Mouse (Mus musculus) MEL (cell line): Measurements from ENCODE around the gene Pdzd2. TPM values are rescaled to one million over a fixed set of nuclear protein-coding genes. Genes with fewer than 3 reads are reported as not detected.

Experiments used
- DNase-seq: peaks from one replicate; pipeline ENCODE4 v3.0.0; 2011; ENCODE audit warnings: low read depth, low spot score
- H3K27ac ChIP-seq: 2 replicates; pipeline ENCODE4 v1.5.1; 2012; ENCODE audit warnings: low read depth, mild to moderate bottlenecking, control low read depth, low read length, moderate library complexity; ENCODE audit not compliant: control insufficient read depth
- H3K27me3 ChIP-seq, 2 experiments: fragments of 150-350 bp in 1 of 2; sonication (generic) in 1 of 2; 2 replicates each; pipeline ENCODE4 v1.6.1; 2012; ENCODE audit warnings: low read length in 2 of 2, mild to moderate bottlenecking in 2 of 2, improper control_type of control experiment in 1 of 2, moderate library complexity in 1 of 2; ENCODE audit not compliant: insufficient read depth in 2 of 2, control insufficient read depth in 1 of 2
- H3K36me3 ChIP-seq, 2 experiments: 2 replicates each; pipeline ENCODE4 v1.6.1; 2012 to 2014; ENCODE audit warnings: low read length in 2 of 2, improper control_type of control experiment in 1 of 2, inconsistent platforms in 1 of 2, mild to moderate bottlenecking in 1 of 2; ENCODE audit not compliant: insufficient read depth in 2 of 2, control insufficient read depth in 1 of 2
- H3K4me1 ChIP-seq, 2 experiments: fragments of 150-350 bp in 1 of 2; sonication (generic) in 1 of 2; 2 replicates each; pipeline ENCODE4 v1.6.1; 2012; ENCODE audit warnings: low read length in 2 of 2, improper control_type of control experiment in 1 of 2, mild to moderate bottlenecking in 1 of 2; ENCODE audit not compliant: insufficient read depth in 2 of 2, control insufficient read depth in 1 of 2
- H3K4me3 ChIP-seq, 2 experiments: fragments of 150-350 bp in 1 of 2; sonication (generic) in 1 of 2; 2 replicates each; pipeline ENCODE4 v1.5.1; 2012; ENCODE audit warnings: low read depth in 2 of 2, low read length in 2 of 2, mild to moderate bottlenecking in 2 of 2, moderate library complexity in 2 of 2, control low read depth in 1 of 2, improper control_type of control experiment in 1 of 2; ENCODE audit not compliant: control insufficient read depth in 1 of 2, insufficient read depth in 1 of 2
- H3K79me2 ChIP-seq: 2 replicates; pipeline ENCODE4 v1.6.1; 2012; ENCODE audit warnings: mild to moderate bottlenecking, low read length, moderate library complexity; ENCODE audit not compliant: control insufficient read depth, poor library complexity, insufficient read depth
- H3K9ac ChIP-seq: 2 replicates; pipeline ENCODE4 v1.6.1; 2012; ENCODE audit warnings: low read depth, mild to moderate bottlenecking, control low read depth, low read length, moderate library complexity; ENCODE audit not compliant: control insufficient read depth, poor library complexity, severe bottlenecking
- H3K9me3 ChIP-seq: fragments of 150-350 bp; sonication (generic); replicated peaks from 2 replicates; pipeline ENCODE4 v1.6.1; 2012; ENCODE audit warnings: mild to moderate bottlenecking, low read length, improper control_type of control experiment, moderate library complexity; ENCODE audit not compliant: insufficient read depth
- E2F4 ChIP-seq: IDR thresholded peaks from 2 replicates; pipeline ENCODE4 v1.6.1; 2011; ENCODE audit warnings: low read depth, low read length, improper control_type of control experiment, borderline replicate concordance
- EP300 ChIP-seq, 2 experiments: IDR thresholded peaks; 2 replicates each; pipeline ENCODE4 v1.6.1; 2011; ENCODE audit warnings: improper control_type of control experiment in 2 of 2, low read length in 2 of 2, low read depth in 1 of 2, mild to moderate bottlenecking in 1 of 2
- GABPA ChIP-seq: IDR thresholded peaks from 2 replicates; pipeline ENCODE4 v1.6.1; 2012; ENCODE audit warnings: low read depth, mild to moderate bottlenecking, inconsistent platforms, low read length, improper control_type of control experiment, moderate library complexity
- HCFC1 ChIP-seq: IDR thresholded peaks from 2 replicates; pipeline ENCODE4 v1.6.1; 2012; ENCODE audit warnings: low read depth, mild to moderate bottlenecking, inconsistent platforms, low read length, improper control_type of control experiment, moderate library complexity
- MAZ ChIP-seq: IDR thresholded peaks from 2 replicates; pipeline ENCODE4 v1.6.1; 2012; ENCODE audit warnings: low read depth, mild to moderate bottlenecking, inconsistent platforms, low read length, improper control_type of control experiment
- MEF2A ChIP-seq: IDR thresholded peaks from 2 replicates; pipeline ENCODE4 v1.6.1; 2014; ENCODE audit warnings: low read depth, mild to moderate bottlenecking, inconsistent platforms, low read length, improper control_type of control experiment; ENCODE audit not compliant: poor library complexity, insufficient replicate concordance, severe bottlenecking; ENCODE audit errors: extremely low read depth
- MXI1 ChIP-seq: IDR thresholded peaks from 2 replicates; pipeline ENCODE4 v1.6.1; 2011; ENCODE audit warnings: mild to moderate bottlenecking, low read depth, low read length, improper control_type of control experiment
- MYB ChIP-seq: IDR thresholded peaks from 2 replicates; pipeline ENCODE4 v1.6.1; 2011; ENCODE audit warnings: mild to moderate bottlenecking, low read depth, low read length, improper control_type of control experiment
- NELFE ChIP-seq: IDR thresholded peaks from 2 replicates; pipeline ENCODE4 v1.6.1; 2011; ENCODE audit warnings: low read depth, low read length, improper control_type of control experiment
- POLR2AphosphoS5 ChIP-seq: IDR thresholded peaks from 2 replicates; pipeline ENCODE4 v1.6.1; 2012; ENCODE audit warnings: low read depth, borderline replicate concordance, mild to moderate bottlenecking, inconsistent platforms, low read length, moderate library complexity, mixed read lengths
- SIN3A ChIP-seq: IDR thresholded peaks from 2 replicates; pipeline ENCODE4 v1.6.1; 2012; ENCODE audit warnings: low read length, improper control_type of control experiment, inconsistent platforms
- SMC3 ChIP-seq: IDR thresholded peaks from 2 replicates; pipeline ENCODE4 v1.6.1; 2011; ENCODE audit warnings: low read depth, low read length, improper control_type of control experiment
- TCF12 ChIP-seq: IDR thresholded peaks from 2 replicates; pipeline ENCODE4 v1.6.1; 2014; ENCODE audit warnings: low read depth, mild to moderate bottlenecking, inconsistent platforms, low read length, improper control_type of control experiment, moderate library complexity
- USF1 ChIP-seq: IDR thresholded peaks from 2 replicates; pipeline ENCODE4 v1.6.1; 2014; ENCODE audit warnings: low read depth, mild to moderate bottlenecking, inconsistent platforms, low read length, improper control_type of control experiment, moderate library complexity
- ZC3H11A ChIP-seq: IDR thresholded peaks from 2 replicates; pipeline ENCODE4 v1.6.1; 2012; ENCODE audit warnings: low read depth, mild to moderate bottlenecking, inconsistent platforms, low read length, improper control_type of control experiment
- ZMIZ1 ChIP-seq: IDR thresholded peaks from 2 replicates; pipeline ENCODE4 v1.6.1; 2012; ENCODE audit warnings: low read depth, mild to moderate bottlenecking, inconsistent platforms, low read length, improper control_type of control experiment, moderate library complexity
- polyA plus RNA-seq, 2 experiments: library from polyadenylated mRNA; stranded (reverse) in 1 of 2; unstranded in 1 of 2; fragments of >175 nt in 1 of 2; fragments of >200 nt in 1 of 2; gene quantifications; 2 replicates each; pipeline versions ENCODE4 v1.2.1 to v1.2.4; 2012; ENCODE audit warnings: low replicate concordance in 2 of 2, low read depth in 1 of 2; ENCODE audit not compliant: insufficient read length in 2 of 2, insufficient read depth in 1 of 2, missing spikeins in 1 of 2
- total RNA-seq: library from RNA; depleted of rRNA; stranded (reverse); fragments of 300-350 nt; gene quantifications from 2 replicates; pipeline ENCODE4 v1.2.3, GENCODE M21; 2012

Pdzd2 gene
- total and polyA plus RNA-seq, 3 experiments: 0.15 to 0.33 TPM; not detected in 1

- H3K36me3 ChIP-seq: peaks cover 0 to 15% of the 10 kb centered on the region in 2 experiments; a peak in 2 of 4 replicates
- no peaks in the 10 kb centered on the region for H3K27me3 ChIP-seq
- DNase-seq: no peak
- H3K4me1 ChIP-seq: peaks cover 24 to 37% of the 10 kb centered on the region in 2 experiments
- no peak overlapping the region for H3K4me3 ChIP-seq
- no peak overlapping the region for H3K27ac ChIP-seq
- no peaks in the 10 kb centered on the region for H3K9me3 ChIP-seq
- no peak overlapping the region for H3K9ac ChIP-seq
- TF ChIP-seq MYB: no peak
- TF ChIP-seq USF1: no peak
- TF ChIP-seq NELFE: no peak
- TF ChIP-seq MXI1: no peak
- no peak for TF ChIP-seq GABPA
- no peaks in the 10 kb centered on the region for H3K79me2 ChIP-seq
Observed at GRCm38 (mm10) chr15:12506514-12506913, 233.2 kb downstream of the Pdzd2 start.

GRCm38 (mm10) chr15:12506085-12506484 is 233.6 kb downstream of the Pdzd2 start:
- H3K79me2 ChIP-seq: no peaks in the 10 kb centered on the region
- no peak for TF ChIP-seq POLR2AphosphoS5
- TF ChIP-seq ZMIZ1: no peak
- TF ChIP-seq HCFC1: no peak
- TF ChIP-seq ZC3H11A: no peak
- TF ChIP-seq SIN3A: no peak
- no peak for TF ChIP-seq MAZ
- no peak for TF ChIP-seq EP300 (IDR thresholded peaks at IDR 0.05; ENCODE audit: low read depth in 1 of 2, low read length in 2 of 2)
- no peak for TF ChIP-seq SMC3
- no peak for TF ChIP-seq E2F4
- no peak for TF ChIP-seq MEF2A
- TF ChIP-seq TCF12: no peak
- TF ChIP-seq USF1: no peak
- no peak overlapping the region for H3K9ac ChIP-seq
- peaks cover 0 to 15% of the 10 kb centered on the region in 2 experiments; a peak in 2 of 4 replicates for H3K36me3 ChIP-seq
- no peaks in the 10 kb centered on the region for H3K27me3 ChIP-seq
- H3K4me3 ChIP-seq: no peak overlapping the region
- peaks cover 24 to 37% of the 10 kb centered on the region in 2 experiments for H3K4me1 ChIP-seq
- no peak for DNase-seq
- no peaks in the 10 kb centered on the region for H3K9me3 ChIP-seq
- no peak overlapping the region for H3K27ac ChIP-seq
